Mouse (Mus musculus): Measurements from ENCODE around the gene Vps25. TPM values are rescaled to one million over a fixed set of nuclear protein-coding genes. Genes with fewer than 3 reads are reported as not detected.
A peak's percentile ranks its signal among the peaks of the same experiment; 100 is the strongest.

The Vps25 gene
- polyA plus RNA-seq, 1 experiment from 2014 or later = 118 TPM

DNA sequence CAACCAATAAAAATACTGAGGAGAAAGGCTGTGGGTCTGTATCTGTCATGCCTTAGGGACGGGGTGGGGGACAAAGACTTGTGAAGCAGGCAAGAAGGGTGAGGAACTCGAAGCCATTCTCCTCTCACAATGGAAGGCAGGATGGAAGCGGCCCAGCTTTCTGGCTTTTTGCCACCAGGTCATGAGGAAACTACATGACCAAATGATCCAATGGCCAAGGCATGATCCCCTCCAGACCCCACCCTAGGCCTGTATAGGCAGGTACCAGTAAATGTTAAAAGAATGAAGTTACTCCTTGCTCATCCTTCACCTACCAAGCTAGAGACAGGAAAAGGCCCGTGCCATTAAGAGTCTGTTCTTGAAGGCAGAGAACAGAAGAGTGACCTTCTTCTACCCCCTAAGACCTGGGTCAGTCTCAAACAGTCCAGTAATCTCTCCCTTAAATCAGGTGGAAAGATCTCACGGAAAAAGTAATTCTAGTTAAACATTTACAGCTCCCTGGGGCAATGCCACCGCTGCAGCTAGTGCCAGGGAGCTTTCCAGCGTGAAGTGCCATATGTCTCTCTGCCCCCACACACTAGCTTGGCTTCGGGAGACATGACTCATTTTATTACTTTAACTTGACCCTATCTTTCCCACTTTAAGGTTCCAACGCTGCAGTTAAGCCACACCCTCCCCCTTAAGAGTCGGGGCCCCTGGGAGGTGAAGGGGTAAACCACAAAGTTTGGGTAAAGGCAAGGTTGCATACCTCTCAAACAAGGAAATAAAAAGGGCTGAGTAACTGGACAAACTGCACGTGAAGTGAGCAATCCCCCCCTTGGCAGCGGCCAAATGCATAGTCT, 24.1 kb downstream of the Vps25 start:
- H3K4me2 ChIP-seq = peak overlapping the region; percentile 89
- no peak for ATAC-seq (ENCODE audit: insufficient number of reproducible peaks, insufficient read depth, low FRiP score, low TSS enrichment, low read depth)
- no peaks in the 10 kb centered on the region for H3K9me3 ChIP-seq
- H3K27ac ChIP-seq = no peak overlapping the region
- peak overlapping the region; percentile 83 for H3K4me3 ChIP-seq
- H3K36me3 ChIP-seq = peaks cover 12% of the 10 kb centered on the region; the same call in 1 of the 2 replicates
- 70% methylated on average over 12 of the region's 12 CpGs for WGBS
- H3K4me1 ChIP-seq = peaks cover 30% of the 10 kb centered on the region
- H3K27me3 ChIP-seq = 0 out of 2 replicates have a peak, but pooled peaks cover 3% of the 10 kb centered on the region
- H3K9ac ChIP-seq = peak overlapping the region; percentile 84

DNA sequence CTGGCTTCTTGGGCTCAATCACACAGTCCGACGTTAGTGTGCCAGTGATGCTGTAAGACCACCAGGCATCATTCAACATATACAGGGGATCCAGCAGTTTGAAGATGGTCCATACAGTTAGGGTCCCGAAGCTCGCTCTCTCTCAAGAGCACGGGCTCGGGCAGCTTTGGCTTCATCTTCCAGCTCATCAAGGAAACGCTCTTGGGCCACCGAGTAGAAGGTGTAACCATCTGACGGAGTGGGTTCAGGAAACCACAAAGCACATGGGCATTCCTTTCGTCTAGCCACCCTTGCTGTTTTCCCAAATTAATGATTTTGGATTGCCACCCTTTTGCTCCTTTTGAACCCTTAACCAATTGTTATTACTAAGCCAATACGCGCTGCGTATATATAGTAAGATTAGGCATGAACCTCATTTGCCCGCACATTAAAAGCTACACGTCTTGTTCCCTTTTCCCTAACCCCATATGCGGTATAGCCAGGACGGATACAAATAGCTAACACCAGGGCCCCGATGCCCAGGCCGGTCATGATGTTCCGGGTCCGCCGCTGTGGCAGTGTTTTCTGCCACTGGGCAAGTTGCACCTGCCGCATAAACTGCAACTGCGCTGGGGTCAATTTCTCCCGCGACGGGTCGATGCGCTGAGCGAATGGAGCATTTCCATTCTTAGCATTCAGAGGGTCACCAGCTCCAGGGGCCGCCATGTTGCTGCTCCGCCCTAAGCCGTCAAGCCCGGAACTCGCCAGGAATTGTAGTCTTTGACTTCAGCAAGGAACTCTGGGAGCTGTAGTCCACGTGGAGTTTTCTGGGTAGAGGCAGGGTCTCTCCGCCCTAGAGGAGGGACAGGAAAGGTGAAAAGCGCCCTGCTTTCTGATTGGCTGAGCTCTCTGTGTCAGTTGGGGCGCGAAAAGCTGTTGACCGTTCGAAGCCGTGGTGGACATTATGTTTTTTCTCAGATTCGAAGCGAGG, 25.0 kb downstream of the Vps25 start, which contains the start of the genes Cntd1 and Coa3:
TSS of gene Cntd1 (plus strand) at position 790 of the 970 bp plus-strand sequence.
TSS of gene Coa3 (minus strand) at position 892 of the 970 bp plus-strand sequence.
- peaks cover 30% of the 10 kb centered on the region for H3K4me1 ChIP-seq
- H3K27ac ChIP-seq = no peak within 1 kb of the TSS
- H3K36me3 ChIP-seq = peaks cover 12% of the 10 kb centered on the region; the same call in 1 of the 2 replicates
- H3K9me3 ChIP-seq = no peaks in the 10 kb centered on the region
- WGBS = 10% methylated on average over 45 of the region's 45 CpGs
- H3K9ac ChIP-seq = peak within 1 kb of the TSS; percentile 84
- peak within 1 kb of the TSS; percentile 83 for H3K4me3 ChIP-seq
- H3K27me3 ChIP-seq = 0 out of 2 replicates have a peak, but pooled peaks cover 3% of the 10 kb centered on the region
- peak; percentile 95 for ATAC-seq (ENCODE audit: insufficient number of reproducible peaks, insufficient read depth, low FRiP score, low TSS enrichment, low read depth)
- peak within 1 kb of the TSS; percentile 89 for H3K4me2 ChIP-seq

DNA sequence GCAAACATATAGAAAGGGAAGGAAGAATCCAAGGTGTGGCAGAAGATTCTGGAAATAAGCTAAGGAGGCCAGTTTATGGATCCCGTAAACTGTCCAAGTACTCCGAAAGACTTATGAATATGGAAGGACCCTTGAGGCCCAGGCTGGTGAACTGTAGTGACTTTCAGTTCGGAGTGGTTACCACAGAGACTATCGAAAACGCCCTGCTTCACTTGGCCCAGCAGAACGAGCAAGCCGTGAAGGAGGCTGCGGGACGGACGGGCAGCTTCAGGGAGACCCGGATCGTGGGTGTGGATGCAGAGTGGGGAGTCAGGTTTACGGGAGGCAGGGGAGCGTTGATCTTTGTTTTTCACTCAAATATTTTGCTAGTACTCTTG, 25.7 kb downstream of the Vps25 start:
- H3K4me2 ChIP-seq = peak overlapping the region; percentile 89
- peak overlapping the region; percentile 84; the same call in 1 of the 2 replicates for H3K9ac ChIP-seq
- H3K27ac ChIP-seq = no peak overlapping the region
- 64% methylated on average over 14 of the region's 14 CpGs for WGBS
- H3K36me3 ChIP-seq = peaks cover 12% of the 10 kb centered on the region; the same call in 1 of the 2 replicates
- 0 out of 2 replicates have a peak, but pooled peaks cover 3% of the 10 kb centered on the region for H3K27me3 ChIP-seq
- H3K4me3 ChIP-seq = peak overlapping the region; percentile 83
- peaks cover 32% of the 10 kb centered on the region for H3K4me1 ChIP-seq
- no peaks in the 10 kb centered on the region for H3K9me3 ChIP-seq
- no peak for ATAC-seq (ENCODE audit: insufficient number of reproducible peaks, insufficient read depth, low FRiP score, low TSS enrichment, low read depth)

DNA sequence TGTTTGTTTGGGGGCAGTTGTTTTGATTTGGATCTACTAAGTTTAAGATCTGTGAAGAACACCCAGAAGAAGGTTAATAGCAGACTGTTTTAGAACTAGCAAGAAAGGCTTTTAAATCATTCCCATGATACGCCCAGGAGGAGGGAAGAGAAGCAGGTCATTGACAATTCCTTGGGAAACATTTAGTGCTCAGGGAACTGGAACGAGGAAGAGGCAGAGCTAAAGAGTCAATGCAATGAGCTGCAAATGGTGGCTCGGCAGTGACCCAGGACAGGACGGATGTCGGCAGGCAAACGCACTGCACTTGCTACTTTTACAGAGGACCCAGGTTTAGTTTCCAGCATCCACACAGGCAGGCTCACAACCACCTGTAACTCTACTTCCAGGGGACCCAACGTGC, 27.3 kb downstream of the Vps25 start:
- WGBS = 53% methylated on average over 7 of the region's 7 CpGs

DNA sequence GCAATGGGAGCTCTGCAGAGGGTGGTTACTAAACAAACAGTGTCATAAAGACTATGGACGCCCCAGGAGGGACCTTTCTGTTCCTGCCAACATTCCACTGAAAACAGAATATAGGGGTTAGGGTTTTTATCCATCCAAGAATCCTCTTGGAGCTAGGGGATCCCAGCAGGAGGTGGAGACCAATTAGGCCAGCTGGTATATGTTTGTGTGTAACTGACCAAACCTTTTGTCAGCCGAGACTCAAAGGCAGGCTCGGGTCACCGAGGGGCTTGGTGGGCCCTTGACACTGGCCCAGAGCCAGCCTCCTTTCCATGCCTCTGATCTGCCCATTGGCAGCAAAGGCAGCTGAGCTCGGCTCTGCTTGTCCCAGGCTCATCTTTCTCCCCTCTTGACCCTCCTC, 29.4 kb downstream of the Vps25 start:
- Histone ChIP-seq H3K9me3 (no peaks in the 10 kb centered on the region), H3K36me3 (peaks cover 14% of the 10 kb centered on the region), H3K9ac (no peak overlapping the region), H3K27ac (no peak overlapping the region), H3K4me1 (peaks cover 17% of the 10 kb centered on the region), H3K4me3 (no peak overlapping the region), H3K4me2 (no peak overlapping the region), H3K27me3 (0 out of 2 replicates have a peak, but pooled peaks cover 3% of the 10 kb centered on the region)
- no peak for ATAC-seq (ENCODE audit: insufficient number of reproducible peaks, insufficient read depth, low FRiP score, low TSS enrichment, low read depth)
- 32% methylated on average over 5 of the region's 5 CpGs for WGBS

More for the DNA sequence above, 27.3 kb downstream of the Vps25 start:
- H3K9ac ChIP-seq = no peak overlapping the region
- H3K36me3 ChIP-seq = peaks cover 12% of the 10 kb centered on the region; the same call in 1 of the 2 replicates
- no peaks in the 10 kb centered on the region for H3K9me3 ChIP-seq
- no peak overlapping the region for H3K4me3 ChIP-seq
- no peak for ATAC-seq (ENCODE audit: insufficient number of reproducible peaks, insufficient read depth, low FRiP score, low TSS enrichment, low read depth)
- no peak overlapping the region for H3K4me2 ChIP-seq
- no peak overlapping the region for H3K27ac ChIP-seq
- peaks cover 37% of the 10 kb centered on the region for H3K4me1 ChIP-seq
- 0 out of 2 replicates have a peak, but pooled peaks cover 3% of the 10 kb centered on the region for H3K27me3 ChIP-seq

DNA sequence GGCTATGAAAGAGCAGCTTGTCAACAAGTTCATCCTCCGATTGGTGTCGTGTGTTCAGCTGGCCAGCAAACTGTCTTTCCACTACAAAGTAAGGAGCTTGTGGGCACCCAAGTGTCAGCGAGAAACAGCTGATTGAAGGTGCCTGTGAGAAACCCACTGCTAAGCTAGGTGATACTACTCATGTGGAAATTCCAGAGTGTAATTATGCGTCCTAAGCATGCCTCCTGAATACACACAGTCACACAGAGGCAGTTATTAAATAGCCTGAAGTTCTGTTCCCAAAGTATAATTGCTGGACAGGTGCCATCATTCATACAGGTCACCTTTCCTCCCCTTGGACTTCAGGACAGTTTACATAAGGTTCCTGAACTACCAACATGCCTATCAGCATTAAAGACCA, 30.3 kb downstream of the Vps25 start:
- H3K4me3 ChIP-seq = no peak overlapping the region
- 67% methylated on average over 4 of the region's 4 CpGs for WGBS
- H3K36me3 ChIP-seq = peaks cover 16% of the 10 kb centered on the region
- no peak for ATAC-seq (ENCODE audit: insufficient number of reproducible peaks, insufficient read depth, low FRiP score, low TSS enrichment, low read depth)
- no peak overlapping the region for H3K27ac ChIP-seq
- peaks cover 13% of the 10 kb centered on the region; the same call in 1 of the 2 replicates for H3K4me1 ChIP-seq
- H3K9me3 ChIP-seq = no peaks in the 10 kb centered on the region
- H3K4me2 ChIP-seq = no peak overlapping the region
- 0 out of 2 replicates have a peak overlapping the region, but pooled peaks have one; percentile 22 for H3K9ac ChIP-seq
- 0 out of 2 replicates have a peak, but pooled peaks cover 3% of the 10 kb centered on the region for H3K27me3 ChIP-seq

DNA sequence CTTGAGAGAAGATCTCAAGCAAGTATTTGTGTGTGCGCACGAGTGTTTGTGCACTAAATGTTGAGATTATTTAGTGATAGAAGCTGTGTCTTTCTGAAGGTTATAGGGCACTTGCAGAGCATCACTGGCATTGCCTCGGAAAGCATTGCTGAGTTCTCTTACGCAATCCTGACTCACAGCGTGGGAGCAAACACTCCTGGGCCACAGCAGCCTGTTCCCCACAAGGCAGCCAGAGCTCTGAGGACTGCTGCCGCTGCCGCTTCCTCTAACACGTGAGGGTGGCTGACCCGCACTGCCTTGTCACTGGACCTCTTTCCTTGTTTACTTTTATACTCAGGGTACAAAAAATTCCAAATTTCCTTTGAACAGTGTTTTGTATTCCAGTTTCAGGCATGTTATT, 33.8 kb downstream of the Vps25 start:
- no peak overlapping the region for H3K4me2 ChIP-seq
- no peaks in the 10 kb centered on the region for H3K27me3 ChIP-seq
- peaks cover 7% of the 10 kb centered on the region; the same call in 1 of the 2 replicates for H3K4me1 ChIP-seq
- H3K4me3 ChIP-seq = no peak overlapping the region
- 88% methylated on average over 9 of the region's 9 CpGs for WGBS
- peaks cover 51% of the 10 kb centered on the region for H3K36me3 ChIP-seq
- H3K9ac ChIP-seq = no peak overlapping the region
- H3K9me3 ChIP-seq = no peaks in the 10 kb centered on the region
- no peak overlapping the region for H3K27ac ChIP-seq
- ATAC-seq (ENCODE audit: insufficient number of reproducible peaks, insufficient read depth, low FRiP score, low TSS enrichment, low read depth) = no peak

DNA sequence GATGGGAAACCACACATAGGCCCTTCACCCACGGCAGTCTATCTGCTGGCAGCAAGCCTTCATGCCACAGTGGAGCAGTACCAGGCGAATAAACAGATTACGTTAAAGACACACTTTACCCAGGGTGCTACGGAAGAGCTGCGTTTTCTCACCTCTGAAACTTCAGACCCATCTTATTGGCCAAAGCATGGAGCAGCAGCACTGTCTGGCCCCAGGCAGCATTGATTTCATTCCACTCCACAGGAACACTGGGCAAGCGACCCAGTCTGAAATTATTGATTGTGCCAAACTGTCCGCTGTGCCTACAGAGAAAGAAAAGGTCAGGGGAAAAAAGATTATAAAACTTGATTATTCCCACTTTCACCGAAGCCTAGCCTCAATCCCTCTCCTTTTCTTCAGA, 37.7 kb downstream of the Vps25 start:
- no peak for ATAC-seq (ENCODE audit: insufficient number of reproducible peaks, insufficient read depth, low FRiP score, low TSS enrichment, low read depth)
- Histone ChIP-seq H3K4me3 (no peak overlapping the region), H3K9me3 (no peaks in the 10 kb centered on the region), H3K9ac (no peak overlapping the region), H3K27ac (no peak overlapping the region), H3K27me3 (no peaks in the 10 kb centered on the region), H3K4me1 (no peaks in the 10 kb centered on the region), H3K4me2 (no peak overlapping the region), H3K36me3 (peaks cover 83% of the 10 kb centered on the region)
- WGBS = 95% methylated on average over 8 of the region's 8 CpGs

DNA sequence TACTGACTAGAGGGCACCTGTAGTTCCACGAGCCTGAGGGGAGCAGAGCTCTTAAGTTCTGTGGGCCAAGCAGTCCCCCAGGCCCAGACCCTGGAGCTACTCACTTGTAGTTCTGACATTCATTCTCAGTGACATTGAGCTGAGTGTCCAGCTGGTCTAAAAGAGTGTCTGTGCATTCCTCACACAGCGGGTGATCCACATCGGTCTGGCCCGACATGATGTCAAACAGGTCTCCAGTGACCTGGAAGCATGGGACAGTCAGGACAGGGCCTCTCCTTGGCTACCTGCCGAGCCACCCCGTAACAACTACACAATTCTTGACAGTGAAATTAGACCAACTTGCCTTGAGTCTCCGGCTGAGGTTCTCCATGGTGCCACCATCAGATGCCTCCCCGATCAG, 41.7 kb downstream of the Vps25 start:
- no peaks in the 10 kb centered on the region for H3K4me1 ChIP-seq
- ATAC-seq (ENCODE audit: insufficient number of reproducible peaks, insufficient read depth, low FRiP score, low TSS enrichment, low read depth) = no peak
- no peaks in the 10 kb centered on the region for H3K9me3 ChIP-seq
- no peaks in the 10 kb centered on the region for H3K27me3 ChIP-seq
- peaks cover 88% of the 10 kb centered on the region for H3K36me3 ChIP-seq
- H3K4me3 ChIP-seq = no peak overlapping the region
- no peak overlapping the region for H3K27ac ChIP-seq
- 94% methylated on average over 8 of the region's 8 CpGs for WGBS
- H3K9ac ChIP-seq = no peak overlapping the region
- no peak overlapping the region for H3K4me2 ChIP-seq

DNA sequence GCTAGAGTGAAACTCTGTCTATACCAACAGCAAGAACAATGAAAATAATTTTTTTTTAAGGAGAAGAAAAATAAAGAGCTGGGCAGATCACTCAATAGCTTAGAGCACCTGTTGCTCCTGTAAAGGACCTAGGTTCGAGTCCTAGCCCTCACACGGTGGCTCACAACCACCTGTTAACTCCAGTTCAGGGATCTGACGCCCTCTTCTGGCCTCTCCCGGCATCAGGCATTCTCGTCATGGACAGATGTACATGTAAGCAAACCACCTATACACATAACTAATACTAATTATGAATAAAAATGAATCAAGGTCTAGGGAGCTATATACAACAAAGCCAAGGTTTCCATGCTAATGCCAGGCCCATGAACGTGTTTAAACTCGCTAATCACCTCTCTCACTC, 47.4 kb downstream of the Vps25 start:
- peak overlapping the region; percentile 79 for H3K4me3 ChIP-seq
- ATAC-seq (ENCODE audit: insufficient number of reproducible peaks, insufficient read depth, low FRiP score, low TSS enrichment, low read depth) = no peak
- WGBS = 68% methylated on average over 7 of the region's 7 CpGs
- H3K36me3 ChIP-seq = peaks cover 32% of the 10 kb centered on the region
- peak overlapping the region; percentile 98 for H3K4me2 ChIP-seq
- H3K27me3 ChIP-seq = no peaks in the 10 kb centered on the region
- H3K4me1 ChIP-seq = peaks cover 14% of the 10 kb centered on the region
- no peaks in the 10 kb centered on the region for H3K9me3 ChIP-seq
- H3K9ac ChIP-seq = peak overlapping the region; percentile 92
- H3K27ac ChIP-seq = no peak overlapping the region
